Mouse (Mus musculus) 416B (cell line): ENCODE data around the gene Coq4.

Source experiments
- DNase-seq: peaks from one replicate; pipeline ENCODE4 v3.0.0; 2011; ENCODE audit warnings: low read depth

Gene Coq4

GRCm38 (mm10) chr2:29792772-29793487 lies 5.6 kb downstream of the Coq4 start:
- no peak for DNase-seq

GRCm38 (mm10) chr2:29802075-29802826 lies 15.0 kb downstream of the Coq4 start, which contains the start of gene Slc27a4:
Gene Slc27a4 (plus strand): TSS chr2:29802634.
- DNase-seq, result peak; percentile 89

- no peak for DNase-seq
Measured at GRCm38 (mm10) chr2:29802827-29803201, 15.5 kb downstream of the Coq4 start.

GRCm38 (mm10) chr2:29803400-29803831 lies 16.1 kb downstream of the Coq4 start:
- peak; percentile 59 for DNase-seq

GRCm38 (mm10) chr2:29815678-29816371 lies 28.5 kb downstream of the Coq4 start:
- no peak for DNase-seq

DNA sequence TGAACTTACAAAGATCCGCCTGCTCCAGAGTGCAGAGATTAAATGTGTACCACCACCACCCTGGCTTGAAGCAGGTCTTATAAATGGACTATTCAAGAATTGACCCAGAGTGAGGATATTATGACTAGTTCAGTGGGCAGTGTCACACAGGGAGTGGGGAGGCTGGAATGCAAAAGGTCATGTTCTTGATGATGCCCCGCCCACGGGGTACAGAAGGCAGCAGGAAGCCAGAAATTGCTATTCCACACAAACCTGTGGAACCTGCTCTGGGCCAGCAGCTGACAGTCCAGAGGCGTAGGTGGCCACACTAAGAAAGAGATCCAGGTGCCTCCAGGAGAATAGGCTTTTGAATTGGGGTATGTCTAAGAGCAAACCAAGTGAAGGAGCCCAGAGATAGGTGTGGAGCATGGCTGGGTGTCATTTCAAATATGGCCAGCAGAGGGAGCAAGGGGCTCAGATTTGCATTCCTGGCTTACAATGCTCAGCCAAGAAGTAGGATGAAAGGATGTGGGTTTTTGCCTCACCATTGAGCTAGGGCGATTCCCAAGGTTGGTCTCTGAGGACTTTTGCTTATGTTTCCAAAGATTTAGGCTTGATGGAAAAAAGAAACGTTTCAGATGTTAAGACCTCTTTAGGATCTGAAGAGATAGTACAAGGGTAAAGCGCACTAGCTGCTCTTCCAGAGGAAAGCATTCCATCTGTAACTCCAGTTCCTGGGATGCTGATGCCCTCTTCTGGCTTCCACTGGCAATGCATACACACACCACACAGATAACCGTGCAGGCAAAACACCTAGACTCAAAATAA lies 30.3 kb downstream of the Coq4 start:
- DNase-seq, result peak; percentile 83

DNA sequence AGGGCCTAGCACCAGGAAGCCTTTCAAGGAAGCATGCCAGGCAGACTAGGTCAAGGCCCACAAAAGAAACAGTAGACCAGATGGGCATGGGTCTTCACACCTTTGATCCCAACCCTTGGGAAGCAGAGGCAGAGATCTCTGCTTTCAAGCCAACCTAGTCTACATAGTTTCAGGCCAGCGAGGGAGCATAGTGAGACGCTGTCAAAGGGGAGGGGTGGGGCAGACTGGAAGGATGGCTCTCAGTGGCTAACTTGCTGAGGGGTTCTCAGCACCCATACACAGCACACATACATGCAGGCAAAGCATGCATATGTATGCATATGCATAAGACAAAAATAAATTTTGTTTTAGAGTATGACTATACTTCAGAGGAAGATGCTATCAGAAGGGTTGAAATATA lies 32.1 kb downstream of the Coq4 start:
- DNase-seq, result no peak

GRCm38 (mm10) chr2:29820025-29820817 lies 32.9 kb downstream of the Coq4 start, which contains the start of gene Urm1:
Gene Urm1 (plus strand): TSS chr2:29820075.
- DNase-seq, result no peak

DNA sequence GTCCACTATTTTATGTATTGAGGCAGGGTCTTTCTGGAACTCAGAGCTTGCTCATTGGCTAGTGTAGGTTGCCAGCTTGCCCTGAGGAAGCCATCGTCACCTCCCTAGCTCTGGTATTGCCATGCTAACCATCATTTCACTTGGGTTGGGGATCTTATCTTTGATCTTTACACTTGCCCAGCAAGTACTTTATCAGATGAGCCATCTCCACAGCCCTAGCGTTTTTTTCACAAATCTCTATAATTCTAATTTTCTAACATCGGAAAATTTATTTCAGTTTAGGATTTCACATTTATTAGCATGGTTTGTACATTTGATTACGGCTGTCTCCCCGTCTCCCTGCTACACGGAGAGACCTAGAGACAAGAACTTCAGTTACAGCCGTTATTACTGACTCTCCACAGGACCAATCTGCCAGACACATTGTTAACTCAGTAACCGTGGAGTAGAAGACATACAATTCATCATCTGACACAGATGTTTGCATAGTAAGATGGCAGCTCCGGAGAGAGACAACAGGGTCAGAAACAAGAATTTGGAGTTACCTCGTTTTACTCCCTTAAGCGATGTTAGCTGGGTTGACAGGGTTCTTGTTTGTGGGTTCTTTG lies 39.1 kb downstream of the Coq4 start:
- DNase-seq, result no peak

DNA sequence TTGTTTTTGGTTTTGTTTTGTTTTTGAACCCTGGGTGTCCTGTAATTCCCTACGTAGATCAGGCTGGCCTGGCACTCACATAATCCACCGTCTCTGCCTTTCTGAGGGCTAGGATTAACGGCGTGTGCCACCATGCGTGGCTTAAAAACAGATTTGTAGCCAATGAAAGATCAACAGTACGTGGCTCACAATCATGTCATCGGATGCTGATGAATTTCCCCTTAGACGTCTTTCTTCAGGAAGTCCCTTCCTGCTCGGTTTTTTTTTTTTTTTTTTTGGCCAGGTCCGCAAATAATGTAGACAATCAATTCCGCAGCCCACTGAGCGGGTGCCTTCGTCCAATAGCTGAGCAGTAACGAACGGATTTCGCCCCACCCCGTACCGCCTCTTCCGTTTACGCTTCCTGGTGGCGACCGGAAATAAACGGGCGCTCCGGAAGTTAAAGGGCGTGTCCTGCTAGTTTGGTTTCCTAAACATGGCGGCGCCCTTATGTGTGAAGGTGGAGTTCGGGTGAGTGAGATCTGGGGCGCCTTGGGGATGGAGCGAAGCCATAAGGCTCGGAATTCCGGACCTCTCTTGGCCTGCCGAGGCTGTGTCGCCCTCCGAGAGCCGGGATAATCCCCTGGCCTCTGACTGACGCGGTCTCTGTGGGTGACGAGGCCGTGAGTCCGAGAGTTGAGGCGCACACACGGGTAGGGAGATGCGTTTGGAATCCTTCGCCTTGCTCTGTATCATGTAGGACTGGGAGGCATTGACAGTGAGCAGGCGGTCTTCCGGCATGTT lies 39.8 kb downstream of the Coq4 start:
- peak; percentile 99 for DNase-seq

DNA sequence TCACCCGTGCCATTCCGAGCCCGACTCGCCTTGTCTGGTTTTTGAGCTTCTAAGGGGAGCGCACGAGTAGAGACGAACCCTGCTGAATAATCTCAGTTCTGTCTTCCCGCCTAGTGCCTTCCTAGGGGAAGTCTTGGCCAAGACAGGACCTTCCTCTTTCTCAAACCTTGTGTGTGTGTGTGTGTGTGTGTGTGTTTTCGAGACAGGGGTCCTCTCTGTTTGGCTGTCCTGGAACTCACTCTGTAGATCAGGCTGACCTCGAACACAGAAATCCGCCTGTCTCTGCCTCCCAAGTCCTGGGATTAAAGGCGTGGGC lies 40.4 kb downstream of the Coq4 start:
- DNase-seq, result peak; percentile 52

DNA sequence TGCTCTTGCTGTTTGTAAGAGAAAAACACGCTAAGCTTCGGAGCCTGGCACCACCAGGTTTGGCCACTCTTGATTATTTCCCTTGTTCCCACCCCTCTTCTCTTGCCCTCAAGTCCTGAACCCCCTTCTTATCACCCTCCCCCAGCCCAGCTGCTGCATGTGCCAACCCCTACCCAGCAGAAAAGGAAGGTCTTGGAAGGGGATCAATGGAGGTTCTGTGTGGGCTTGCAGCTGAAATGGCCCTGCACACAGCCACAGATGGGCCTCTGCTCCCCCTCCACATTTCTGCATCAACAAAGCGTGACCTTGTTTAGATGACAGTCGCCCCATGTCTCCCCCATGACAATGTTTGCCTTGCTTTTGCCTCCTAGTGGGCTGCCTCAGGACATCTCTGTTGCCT lies 43.8 kb downstream of the Coq4 start:
- DNase-seq, result no peak

- no peak for DNase-seq
Measured at GRCm38 (mm10) chr2:29833796-29834195, 46.5 kb downstream of the Coq4 start.

- no peak for DNase-seq
Measured at GRCm38 (mm10) chr2:29835391-29835899, 48.2 kb downstream of the Coq4 start.

DNA sequence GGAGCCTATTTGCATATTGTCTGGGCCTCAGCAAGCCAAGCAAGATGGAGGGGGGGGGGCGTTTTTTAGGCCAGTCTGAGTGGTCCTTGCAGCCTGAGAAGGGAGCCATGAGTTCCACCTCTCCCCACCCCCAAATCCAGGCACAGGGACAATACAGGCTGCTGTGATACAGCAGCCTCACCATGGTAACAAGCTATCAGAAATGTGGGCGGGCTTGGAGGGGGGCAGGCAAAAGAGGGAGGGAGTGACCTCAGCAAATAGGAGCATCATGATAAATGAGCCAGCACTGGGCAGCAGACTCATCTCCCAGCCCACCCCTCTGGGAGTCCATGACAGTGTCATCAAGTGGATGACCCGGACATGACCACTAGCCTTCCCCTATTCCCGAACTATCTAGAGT lies 52.2 kb downstream of the Coq4 start:
- DNase-seq, result no peak

- no peak for DNase-seq
Measured at GRCm38 (mm10) chr2:29843231-29844105, 56.2 kb downstream of the Coq4 start.

- no peak for DNase-seq
Measured at GRCm38 (mm10) chr2:29844115-29844514, 56.8 kb downstream of the Coq4 start.

GRCm38 (mm10) chr2:29844661-29845060 lies 57.4 kb downstream of the Coq4 start:
- DNase-seq, result no peak

GRCm38 (mm10) chr2:29845636-29846035 lies 58.3 kb downstream of the Coq4 start:
- no peak for DNase-seq
